Mouse (Mus musculus): ENCODE measurements around the gene Znrd1as. TPM values are rescaled to one million over a fixed set of nuclear protein-coding genes. Genes with fewer than 3 reads are reported as not detected.

Znrd1as gene
- 12.9 TPM for polyA plus RNA-seq (2015; fragmentation: Illumina TruSeq; extraction: RNeasy Lipid Tissue Mini Kit (QIAGEN cat#74804); ENCODE audit: insufficient read depth, low replicate concordance)

DNA sequence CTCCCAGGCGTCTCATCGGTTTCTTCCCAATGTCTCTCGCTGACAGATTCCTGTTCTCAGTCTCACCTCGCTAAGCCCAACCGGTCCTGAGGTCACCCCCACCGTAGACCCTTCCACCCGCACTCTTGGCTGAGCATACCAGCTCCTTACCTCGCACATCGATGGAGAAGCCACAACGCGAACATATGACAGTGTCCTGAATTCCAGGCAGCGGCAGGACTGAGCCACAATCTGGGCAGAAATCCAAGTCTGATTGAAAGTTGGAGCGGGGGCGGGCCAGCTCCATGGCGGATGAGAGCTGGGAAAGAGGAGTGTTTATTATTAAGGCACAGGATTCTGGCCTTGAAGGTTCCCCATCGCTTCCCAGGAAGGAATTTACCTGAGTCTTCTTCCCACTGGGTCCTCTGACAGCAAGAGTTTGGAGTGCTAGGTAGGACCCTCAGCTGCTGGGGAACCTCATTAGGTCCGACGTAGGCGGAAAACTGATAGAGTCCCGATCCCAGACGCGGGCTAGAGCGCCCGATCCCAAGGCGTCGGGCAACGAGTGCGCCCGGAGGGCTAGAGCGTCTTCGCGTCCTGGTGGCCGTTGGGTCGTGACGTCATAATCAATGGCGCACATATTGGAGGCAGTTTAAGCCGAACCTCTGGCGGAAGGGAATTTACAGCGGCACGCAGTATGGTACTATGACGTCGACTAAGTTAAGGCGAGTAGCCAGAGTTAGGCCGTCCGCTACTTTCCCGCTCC is at the start of gene Znrd1as, which contains the start of gene Znrd1:
TSS of gene Znrd1as (plus strand) at position 594 of the 745 bp plus-strand sequence.
TSS of gene Znrd1 (minus strand) at position 561 of the 745 bp plus-strand sequence.

DNA sequence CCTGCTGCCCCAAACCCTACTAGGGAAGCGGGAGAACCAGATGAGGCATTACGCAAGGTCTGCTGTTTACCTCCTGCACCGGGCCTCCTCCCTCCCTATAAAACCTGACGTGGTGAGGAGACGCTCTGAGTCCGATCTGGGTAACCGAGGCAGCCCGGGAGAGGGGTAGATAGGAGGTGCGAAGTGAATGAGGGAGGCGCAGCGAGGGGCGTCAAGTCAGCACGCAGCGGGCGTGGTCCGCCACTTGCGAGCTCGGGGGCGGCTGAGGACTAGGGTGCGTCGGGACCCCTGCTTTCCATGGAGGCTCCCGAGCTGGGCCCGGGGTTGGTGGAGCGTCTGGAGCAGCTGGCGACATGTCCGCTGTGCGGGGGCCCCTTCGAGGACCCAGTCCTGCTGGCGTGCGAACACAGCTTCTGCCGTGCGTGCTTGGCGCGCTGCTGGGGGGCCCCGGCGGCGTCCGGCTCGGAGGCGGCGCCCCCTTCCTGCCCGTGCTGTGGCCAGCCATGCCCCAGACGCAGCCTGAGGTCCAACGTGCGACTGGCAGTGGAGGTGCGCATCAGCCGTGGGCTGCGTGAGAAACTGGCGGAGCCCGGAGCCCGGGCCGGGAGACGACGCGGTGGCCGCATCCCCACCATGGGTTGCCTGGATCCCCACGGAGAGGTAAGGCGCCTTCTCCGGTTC is 15.5 kb upstream of the Znrd1as start, which contains the start of gene Rnf39:
TSS of gene Rnf39 (plus strand) at position 128 of the 681 bp plus-strand sequence.

DNA sequence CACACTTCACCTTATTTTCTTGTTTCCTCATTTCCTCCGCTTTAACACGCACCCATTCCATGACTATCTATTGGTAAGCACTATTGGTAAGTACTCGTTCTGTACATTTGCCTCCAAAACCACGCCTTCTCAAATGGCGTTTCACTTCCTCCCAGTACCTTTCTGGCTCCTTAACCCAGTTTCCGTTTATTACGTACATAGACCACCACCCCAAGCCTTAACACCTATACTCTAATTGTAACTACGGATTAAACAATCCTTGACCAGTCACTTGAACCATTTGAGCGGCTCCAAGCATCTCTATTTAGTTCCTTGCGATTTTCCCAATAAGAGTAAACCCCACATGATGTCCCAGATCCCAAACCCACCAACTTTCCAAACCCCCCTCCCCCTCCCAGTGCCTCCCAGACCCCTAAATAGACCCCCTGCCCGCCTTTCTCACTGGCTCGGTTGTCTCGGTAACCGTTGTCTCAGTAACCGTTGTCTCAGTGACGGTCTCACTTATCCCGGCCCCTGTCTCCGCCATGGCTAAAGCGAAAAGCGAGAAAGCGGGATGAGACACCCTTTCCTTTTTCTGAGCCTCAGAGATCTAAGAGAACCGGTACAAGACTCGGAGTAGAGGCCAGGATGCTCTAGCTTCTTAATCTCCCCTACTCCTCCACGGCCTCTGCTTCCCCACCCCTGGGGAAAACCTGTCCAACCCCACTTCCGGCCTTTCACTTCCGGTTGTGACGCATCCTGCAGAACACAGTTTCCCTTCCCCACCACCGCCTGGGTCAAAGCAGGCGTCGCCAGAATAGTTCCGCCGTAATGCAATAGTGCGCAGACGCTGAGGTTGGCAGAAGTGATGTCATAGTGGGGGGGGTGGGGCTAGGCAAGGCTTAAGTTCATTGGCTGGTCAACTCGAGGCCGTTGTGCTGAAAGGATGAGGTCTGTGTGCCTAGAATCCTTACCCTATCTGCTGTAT is 7.1 kb upstream of the Znrd1as start, which contains the start of gene Ppp1r11:
TSS of gene Ppp1r11 (minus strand) at position 761 of the 967 bp plus-strand sequence.

DNA sequence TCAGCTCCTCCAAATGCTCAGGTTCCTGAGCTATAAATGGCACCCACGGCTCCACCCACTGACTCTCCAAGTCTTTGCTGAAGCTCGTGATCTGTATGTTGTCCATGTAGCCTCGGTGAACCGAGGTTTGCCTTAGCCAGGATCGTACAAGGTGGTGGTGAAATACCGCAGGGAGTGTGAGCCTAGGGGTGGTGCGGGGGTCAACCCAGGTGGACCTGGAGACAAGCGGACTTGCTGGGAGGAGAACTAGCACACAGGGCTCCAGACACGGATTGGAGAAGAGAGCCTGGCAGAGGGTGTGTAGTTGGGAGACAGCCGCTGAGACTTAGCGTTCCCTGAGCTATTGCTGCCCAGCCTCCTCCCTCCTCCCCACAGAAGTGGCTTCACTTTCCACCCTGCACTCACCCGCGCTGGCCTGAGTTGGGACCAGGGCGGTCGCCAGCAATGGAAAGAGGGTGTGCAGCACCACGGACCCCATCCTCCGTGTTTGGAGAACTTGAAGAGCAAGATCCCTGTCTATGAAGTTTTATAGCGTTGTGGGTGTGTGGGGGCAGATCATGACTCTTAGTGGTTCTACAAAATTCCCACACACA is 22.9 kb downstream of the Znrd1as start, which contains the start of gene 2410137M14Rik:
TSS of gene 2410137M14Rik (minus strand) at position 17 of the 593 bp plus-strand sequence.

DNA sequence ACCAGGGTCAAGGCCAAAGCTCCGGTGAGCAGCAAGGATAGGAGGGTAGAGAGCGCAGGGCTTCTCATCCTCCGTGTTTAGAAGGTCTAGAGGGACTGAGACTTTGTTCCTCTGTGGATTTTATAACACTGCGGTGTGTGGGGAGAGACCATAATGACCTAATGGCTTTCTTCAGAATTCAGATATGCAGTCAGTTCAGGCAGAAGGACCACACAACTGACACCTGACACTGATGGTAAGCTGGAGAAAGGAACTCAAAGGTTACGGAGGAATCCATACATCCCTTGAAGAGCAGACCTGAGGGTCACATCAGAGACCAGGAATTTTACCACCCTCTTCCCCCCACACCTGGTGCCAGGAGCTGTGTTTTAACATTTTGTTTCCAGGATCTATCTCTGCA is 31.0 kb downstream of the Znrd1as start, which contains the start of gene H2-M5:
TSS of gene H2-M5 (minus strand) at position 101 of the 400 bp plus-strand sequence.

DNA sequence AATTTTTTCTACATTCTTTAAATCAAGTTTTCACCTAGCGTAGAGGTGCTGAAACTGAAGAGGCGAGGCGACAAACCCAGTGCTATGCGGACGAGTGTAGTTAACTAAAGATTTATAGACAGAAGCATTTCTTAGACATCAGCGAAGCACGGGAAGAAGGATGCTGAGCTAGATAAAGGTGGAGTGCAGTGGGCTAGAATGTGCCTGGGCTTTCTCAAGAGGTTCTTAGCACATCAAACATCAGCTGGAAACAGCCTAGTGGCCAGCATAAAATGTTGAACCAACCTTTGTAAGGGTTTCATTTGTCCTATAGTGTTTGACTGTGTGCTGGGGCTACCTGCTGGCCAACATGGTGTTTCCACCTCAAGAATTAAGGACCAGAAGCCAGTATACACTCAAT is 42.5 kb downstream of the Znrd1as start, which contains the start of gene Zfp57:
TSS of gene Zfp57 (plus strand) at position 301 of the 400 bp plus-strand sequence.

Other genes starting within 250 kb of the Znrd1as start
- gene H2-M10.5, start 185.7 kb upstream of the Znrd1as start, polyA plus RNA-seq (2015; fragmentation: Illumina TruSeq; extraction: RNeasy Lipid Tissue Mini Kit (QIAGEN cat#74804); ENCODE audit: insufficient read depth, low replicate concordance) = not detected
- gene H2-M10.6, start 146.4 kb upstream of the Znrd1as start, polyA plus RNA-seq (2015; fragmentation: Illumina TruSeq; extraction: RNeasy Lipid Tissue Mini Kit (QIAGEN cat#74804); ENCODE audit: insufficient read depth, low replicate concordance) = not detected
- 152 TPM for gene Trim26, start 121.5 kb upstream of the Znrd1as start, polyA plus RNA-seq (2015; fragmentation: Illumina TruSeq; extraction: RNeasy Lipid Tissue Mini Kit (QIAGEN cat#74804); ENCODE audit: insufficient read depth, low replicate concordance)
- not detected for gene Trim15, start 91.4 kb upstream of the Znrd1as start, polyA plus RNA-seq (2015; fragmentation: Illumina TruSeq; extraction: RNeasy Lipid Tissue Mini Kit (QIAGEN cat#74804); ENCODE audit: insufficient read depth, low replicate concordance)
- 35.2 TPM for gene Trim10, start 89.0 kb upstream of the Znrd1as start, polyA plus RNA-seq (2015; fragmentation: Illumina TruSeq; extraction: RNeasy Lipid Tissue Mini Kit (QIAGEN cat#74804); ENCODE audit: insufficient read depth, low replicate concordance)
- 0.21 TPM for gene Trim40, start 68.5 kb upstream of the Znrd1as start, polyA plus RNA-seq (2015; fragmentation: Illumina TruSeq; extraction: RNeasy Lipid Tissue Mini Kit (QIAGEN cat#74804); ENCODE audit: insufficient read depth, low replicate concordance)
- gene Trim31, start 60.5 kb upstream of the Znrd1as start, polyA plus RNA-seq (2015; fragmentation: Illumina TruSeq; extraction: RNeasy Lipid Tissue Mini Kit (QIAGEN cat#74804); ENCODE audit: insufficient read depth, low replicate concordance) = not detected
- 0.47 TPM for gene Rnf39, start 15.7 kb upstream of the Znrd1as start, polyA plus RNA-seq (2015; fragmentation: Illumina TruSeq; extraction: RNeasy Lipid Tissue Mini Kit (QIAGEN cat#74804); ENCODE audit: insufficient read depth, low replicate concordance)
- gene Ppp1r11, start 6.9 kb upstream of the Znrd1as start, polyA plus RNA-seq (2015; fragmentation: Illumina TruSeq; extraction: RNeasy Lipid Tissue Mini Kit (QIAGEN cat#74804); ENCODE audit: insufficient read depth, low replicate concordance) = 80.6 TPM
- 71.5 TPM for gene Znrd1, start within 50 bp of the Znrd1as start, polyA plus RNA-seq (2015; fragmentation: Illumina TruSeq; extraction: RNeasy Lipid Tissue Mini Kit (QIAGEN cat#74804); ENCODE audit: insufficient read depth, low replicate concordance)
- not detected for gene 2410137M14Rik, start 22.6 kb downstream of the Znrd1as start, polyA plus RNA-seq (2015; fragmentation: Illumina TruSeq; extraction: RNeasy Lipid Tissue Mini Kit (QIAGEN cat#74804); ENCODE audit: insufficient read depth, low replicate concordance)
- gene H2-M5, start 30.9 kb downstream of the Znrd1as start, polyA plus RNA-seq (2015; fragmentation: Illumina TruSeq; extraction: RNeasy Lipid Tissue Mini Kit (QIAGEN cat#74804); ENCODE audit: insufficient read depth, low replicate concordance) = 0.87 TPM
- gene Zfp57, start 42.6 kb downstream of the Znrd1as start, polyA plus RNA-seq (2015; fragmentation: Illumina TruSeq; extraction: RNeasy Lipid Tissue Mini Kit (QIAGEN cat#74804); ENCODE audit: insufficient read depth, low replicate concordance) = 3.0 TPM
- gene Mog, start 64.8 kb downstream of the Znrd1as start, polyA plus RNA-seq (2015; fragmentation: Illumina TruSeq; extraction: RNeasy Lipid Tissue Mini Kit (QIAGEN cat#74804); ENCODE audit: insufficient read depth, low replicate concordance) = not detected
- gene Gabbr1, start 87.4 kb downstream of the Znrd1as start, polyA plus RNA-seq (2015; fragmentation: Illumina TruSeq; extraction: RNeasy Lipid Tissue Mini Kit (QIAGEN cat#74804); ENCODE audit: insufficient read depth, low replicate concordance) = 60.3 TPM
- gene Olfr90, start 129.9 kb downstream of the Znrd1as start, polyA plus RNA-seq (2015; fragmentation: Illumina TruSeq; extraction: RNeasy Lipid Tissue Mini Kit (QIAGEN cat#74804); ENCODE audit: insufficient read depth, low replicate concordance) = not detected
- not detected for gene Olfr91, start 139.7 kb downstream of the Znrd1as start, polyA plus RNA-seq (2015; fragmentation: Illumina TruSeq; extraction: RNeasy Lipid Tissue Mini Kit (QIAGEN cat#74804); ENCODE audit: insufficient read depth, low replicate concordance)
- gene Olfr92, start 161.5 kb downstream of the Znrd1as start, polyA plus RNA-seq (2015; fragmentation: Illumina TruSeq; extraction: RNeasy Lipid Tissue Mini Kit (QIAGEN cat#74804); ENCODE audit: insufficient read depth, low replicate concordance) = not detected
- gene Olfr93, start 202.9 kb downstream of the Znrd1as start, polyA plus RNA-seq (2015; fragmentation: Illumina TruSeq; extraction: RNeasy Lipid Tissue Mini Kit (QIAGEN cat#74804); ENCODE audit: insufficient read depth, low replicate concordance) = not detected
- gene Ubd, start 235.3 kb downstream of the Znrd1as start, polyA plus RNA-seq (2015; fragmentation: Illumina TruSeq; extraction: RNeasy Lipid Tissue Mini Kit (QIAGEN cat#74804); ENCODE audit: insufficient read depth, low replicate concordance) = 32.4 TPM
- not detected for gene Olfr94, start 242.4 kb downstream of the Znrd1as start, polyA plus RNA-seq (2015; fragmentation: Illumina TruSeq; extraction: RNeasy Lipid Tissue Mini Kit (QIAGEN cat#74804); ENCODE audit: insufficient read depth, low replicate concordance)